27 mouse cellular contexts compared by ENCODE assay signal in genomic region chr1:179213381-179213780, GRCm38 (mm10).
DNase-seq lines count a peak whose midpoint lies in the region; ATAC-seq and TF ChIP-seq lines count a peak whose summit lies in the region.
"Had no signal": no experiment of that assay in that cellular context is flagged by ENCODE, and none has a peak within 500 bp of the region (broad histone marks: within the 10 kb centered on the region; RNA-seq: fewer than 3 reads in every experiment).

No protein-coding gene starts in this region.

- no peak overlapping the region for H3K4me2 ChIP-seq in kidney, postnatal 0 days (ENCODE audit: low read length)
- H3K4me2 ChIP-seq: embryonic facial prominence, embryonic 15.5 days; heart, embryonic 11.5 days; hindbrain, embryonic 13.5 days; intestine, embryonic 15.5 days had no signal

- DNase-seq in heart, embryonic 10.5 days (ENCODE audit: low spot score), result peak; percentile 63
- no peak for DNase-seq in heart, adult 2 months
- DNase-seq in kidney, postnatal 0 days (ENCODE audit: low spot score), result no peak
- no peak for DNase-seq in kidney, adult 8-10 months
- DNase-seq in embryonic facial prominence, embryonic 10.5 days (ENCODE audit: low spot score), result no peak
- no peak for DNase-seq in cerebellum, adult 18-20 months
- no peak for DNase-seq in thymus, postnatal 25 days
- DNase-seq: adrenal gland, postnatal 10 days; adrenal gland, postnatal 36 days; B cell, adult 2 months; cerebellum, adult 2 months; cerebellum, adult 9-11 months; cerebellum, postnatal 25 days; embryo, embryonic 11 days; forebrain, postnatal 0 days; gastrocnemius, adult 2 months; gastrocnemius, postnatal 14 days; heart, adult 18-20 months; heart, postnatal 36 days had no signal

- 0 out of 2 replicates have a peak, but pooled peaks cover 9% of the 10 kb centered on the region for H3K4me1 ChIP-seq in heart, embryonic 10.5 days
- no peaks in the 10 kb centered on the region for H3K4me1 ChIP-seq in heart, adult 2 months (ENCODE audit: control insufficient read depth, insufficient read depth, low read length)
- H3K4me1 ChIP-seq in kidney, postnatal 0 days (replicated peaks; ENCODE audit: insufficient read depth, low read length), result 0 out of 2 replicates have a peak, but pooled peaks cover 6% of the 10 kb centered on the region
- peaks cover 56% of the 10 kb centered on the region for H3K4me1 ChIP-seq in embryonic facial prominence, embryonic 10.5 days

- no peaks in the 10 kb centered on the region for H3K36me3 ChIP-seq in heart, embryonic 10.5 days
- no peaks in the 10 kb centered on the region for H3K36me3 ChIP-seq in heart, adult 2 months (ENCODE audit: control insufficient read depth, insufficient read depth, low read length)
- H3K36me3 ChIP-seq in kidney, postnatal 0 days (ENCODE audit: insufficient read depth, low read length), result no peaks in the 10 kb centered on the region
- no peaks in the 10 kb centered on the region for H3K36me3 ChIP-seq in embryonic facial prominence, embryonic 10.5 days (replicated peaks)
- H3K36me3 ChIP-seq: embryonic facial prominence, embryonic 15.5 days; hindbrain, embryonic 10.5 days; hindbrain, embryonic 13.5 days; intestine, embryonic 15.5 days had no signal

- TF ChIP-seq POLR2A in heart, adult 2 months (IDR thresholded peaks at IDR 0.05; ENCODE audit: insufficient read depth, low read depth, low read length), result no peak

- no peak overlapping the region for H3K9ac ChIP-seq in heart, adult 2 months (ENCODE audit: low read depth, low read length)
- no peak overlapping the region for H3K9ac ChIP-seq in kidney, postnatal 0 days (ENCODE audit: low read depth, low read length)
- H3K9ac ChIP-seq: embryonic facial prominence, embryonic 15.5 days; forebrain, postnatal 0 days; hindbrain, embryonic 13.5 days; intestine, embryonic 15.5 days had no signal

- H3K9me3 ChIP-seq in heart, embryonic 10.5 days, result no peaks in the 10 kb centered on the region
- no peaks in the 10 kb centered on the region for H3K9me3 ChIP-seq in kidney, postnatal 0 days (replicated peaks; ENCODE audit: low read length)
- no peaks in the 10 kb centered on the region for H3K9me3 ChIP-seq in embryonic facial prominence, embryonic 10.5 days
- H3K9me3 ChIP-seq: embryonic facial prominence, embryonic 15.5 days; hindbrain, embryonic 10.5 days; hindbrain, embryonic 13.5 days; intestine, embryonic 15.5 days had no signal

- H3K27ac ChIP-seq in heart, embryonic 10.5 days, result no peak overlapping the region
- no peak overlapping the region for H3K27ac ChIP-seq in heart, adult 2 months
- H3K27ac ChIP-seq in kidney, postnatal 0 days, result no peak overlapping the region
- peak overlapping the region; percentile 73 for H3K27ac ChIP-seq in embryonic facial prominence, embryonic 10.5 days (replicated peaks)
- H3K27ac ChIP-seq: embryonic facial prominence, embryonic 15.5 days; gastrocnemius, adult 2 months; hindbrain, embryonic 13.5 days; intestine, embryonic 15.5 days had no signal

- ATAC-seq in kidney, postnatal 0 days (replicated peaks; ENCODE audit: low FRiP score, low read depth), result 0 out of 2 replicates have a peak, but pooled peaks have one; percentile 49
- ATAC-seq: forebrain, embryonic 14.5 days; forebrain, postnatal 0 days; hindbrain, embryonic 16.5 days; intestine, embryonic 15.5 days had no signal

- H3K79me2 ChIP-seq in heart, adult 2 months (replicated peaks; ENCODE audit: control insufficient read depth, insufficient read depth, low read length), result no peaks in the 10 kb centered on the region

- 89% methylated on average over 9 of the region's 9 CpGs for WGBS in heart, embryonic 10.5 days
- WGBS in heart, adult 2 months, result 95% methylated on average over 9 of the region's 9 CpGs
- WGBS in kidney, postnatal 0 days, result 83% methylated on average over 9 of the region's 9 CpGs
- WGBS in embryonic facial prominence, embryonic 10.5 days, result 88% methylated on average over 9 of the region's 9 CpGs

- no peaks in the 10 kb centered on the region for H3K27me3 ChIP-seq in heart, embryonic 10.5 days (ENCODE audit: insufficient read depth, poor library complexity, severe bottlenecking)
- H3K27me3 ChIP-seq in heart, adult 2 months (ENCODE audit: control insufficient read depth, insufficient read depth, low read length), result no peaks in the 10 kb centered on the region
- no peaks in the 10 kb centered on the region for H3K27me3 ChIP-seq in kidney, postnatal 0 days (ENCODE audit: insufficient read depth, low read length)
- no peaks in the 10 kb centered on the region for H3K27me3 ChIP-seq in embryonic facial prominence, embryonic 10.5 days (replicated peaks; ENCODE audit: low read depth, poor library complexity, severe bottlenecking)
- H3K27me3 ChIP-seq: CH12.LX; embryonic facial prominence, embryonic 15.5 days; hindbrain, embryonic 13.5 days; intestine, embryonic 15.5 days had no signal

- H3K4me3 ChIP-seq in heart, embryonic 10.5 days, result no peak overlapping the region
- H3K4me3 ChIP-seq in heart, adult 2 months, result no peak overlapping the region
- no peak overlapping the region for H3K4me3 ChIP-seq in kidney, postnatal 0 days (replicated peaks; ENCODE audit: low read depth, low read length)
- no peak overlapping the region for H3K4me3 ChIP-seq in embryonic facial prominence, embryonic 10.5 days
- H3K4me3 ChIP-seq: embryonic facial prominence, embryonic 15.5 days; gastrocnemius, adult 2 months; hindbrain, embryonic 10.5 days; hindbrain, embryonic 13.5 days; intestine, embryonic 15.5 days had no signal

- intact Hi-C loops in heart, adult 2 months (cut with DNase I), result no loop called here

- TF ChIP-seq EP300 in heart, adult 2 months (IDR thresholded peaks at IDR 0.05; ENCODE audit: insufficient read depth, low read depth, low read length), result no peak

- no peak for TF ChIP-seq CTCF in heart, adult 2 months (IDR thresholded peaks at IDR 0.05)
- TF ChIP-seq CTCF in kidney, postnatal 0 days (IDR thresholded peaks at IDR 0.05; ENCODE audit: low read depth), result no peak
